Mouse (Mus musculus) left cerebral cortex, postnatal 14 days (tissue): Measurements from ENCODE around the gene Map3k7. TPM values are rescaled to one million over a fixed set of nuclear protein-coding genes. Genes with fewer than 3 reads are reported as not detected.
"Not testable (repeated sequence)": the region's sequence is repeated elsewhere in the genome, so short reads cannot be mapped to it uniquely, and the experiment has no call there.

ENCODE experiments used
- DNase-seq, 2 experiments: peaks; one replicate each; pipeline ENCODE4 v3.0.0; 2021 to 2022; ENCODE audit warnings: low spot score in 2 of 2, mixed read lengths in 1 of 2
- intact Hi-C: fragments of 180-260 bp; cut with DNase I; formaldehyde crosslinking; loops from one replicate; pipeline ENCODE4 v1.15.1; 2025
- total RNA-seq, 2 experiments: library from RNA; stranded (reverse); gene quantifications; 2 replicates each; pipeline ENCODE4 v1.2.3; 2021

Map3k7 gene
- total RNA-seq, 2 experiments from 2014 or later: 44.4 to 52.2 TPM

DNA sequence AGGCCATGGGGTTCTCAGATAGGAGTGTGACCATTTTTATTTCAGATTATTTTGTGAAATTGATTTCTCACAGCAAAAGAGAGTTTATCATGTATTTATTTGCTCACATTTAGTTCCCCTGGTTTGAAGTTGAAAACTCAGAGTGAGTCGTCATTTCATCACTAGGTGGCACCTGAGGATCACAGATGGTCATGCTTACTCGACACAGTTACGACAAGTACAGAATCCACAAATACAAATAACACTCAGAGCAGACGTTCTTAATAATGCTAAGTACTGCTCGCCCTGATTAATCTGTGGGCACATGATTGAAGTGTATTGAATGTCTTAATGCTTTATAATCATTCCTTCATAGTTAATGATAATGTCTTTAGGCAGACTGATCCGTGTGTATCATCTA is 8.3 kb downstream of the Map3k7 start:
- peak in 1 of 2 experiments; percentile 15 for DNase-seq
- intact Hi-C loops: no loop called here

DNA sequence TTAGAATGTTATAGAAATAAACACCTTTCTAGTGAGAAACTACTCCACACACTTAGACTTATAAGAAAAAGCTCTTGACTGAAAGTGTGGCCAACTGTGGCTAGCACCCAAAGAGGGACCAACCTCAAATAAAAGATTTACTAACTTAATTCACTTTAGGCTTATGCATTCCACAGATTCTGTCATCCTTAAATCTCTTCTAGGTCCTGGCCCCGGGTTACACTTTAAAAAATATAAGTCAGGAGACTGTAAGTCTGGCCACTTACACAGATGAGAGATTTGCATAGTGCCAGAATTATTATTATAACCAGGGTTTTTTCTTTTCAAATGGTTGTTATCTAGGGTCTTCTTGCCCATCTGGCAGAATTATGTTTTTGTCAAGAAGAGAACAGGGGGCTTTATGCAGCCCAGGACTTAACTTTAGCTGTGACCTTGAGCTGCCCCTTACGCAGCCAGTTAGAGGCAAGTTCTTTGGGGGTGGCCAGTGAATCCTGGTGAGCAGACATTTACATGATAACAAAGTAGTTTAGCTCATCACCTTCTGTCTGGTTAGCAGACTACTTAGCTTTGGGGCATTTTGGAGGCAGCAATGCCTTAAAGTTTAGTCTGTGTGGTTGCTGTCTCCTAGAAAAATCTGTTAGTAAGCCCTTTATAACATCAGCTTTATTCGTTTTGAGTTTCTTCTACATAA is 11.5 kb downstream of the Map3k7 start:
- no peak for DNase-seq
- intact Hi-C loops: no loop called here

DNA sequence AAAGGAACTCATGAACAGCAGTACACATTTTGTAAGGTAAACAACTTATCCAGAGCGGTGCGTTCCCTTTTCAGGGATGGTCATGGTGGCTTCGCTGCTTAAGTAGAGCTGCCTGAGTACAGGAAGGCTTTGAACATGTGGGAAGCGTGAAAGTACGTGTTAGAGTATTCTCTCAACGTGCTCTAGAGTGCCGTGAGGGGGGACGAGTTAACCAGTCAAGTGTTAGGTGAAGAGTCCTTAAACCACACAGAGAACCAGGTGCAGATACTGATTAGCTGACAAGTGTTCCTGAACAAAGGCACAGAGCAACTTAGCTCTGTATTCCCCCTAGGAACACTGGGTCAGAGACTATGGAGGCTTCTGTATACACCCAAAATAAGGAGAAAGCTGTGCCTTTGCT is 18.0 kb downstream of the Map3k7 start:
- intact Hi-C loops: no loop called here
- DNase-seq: no peak

DNA sequence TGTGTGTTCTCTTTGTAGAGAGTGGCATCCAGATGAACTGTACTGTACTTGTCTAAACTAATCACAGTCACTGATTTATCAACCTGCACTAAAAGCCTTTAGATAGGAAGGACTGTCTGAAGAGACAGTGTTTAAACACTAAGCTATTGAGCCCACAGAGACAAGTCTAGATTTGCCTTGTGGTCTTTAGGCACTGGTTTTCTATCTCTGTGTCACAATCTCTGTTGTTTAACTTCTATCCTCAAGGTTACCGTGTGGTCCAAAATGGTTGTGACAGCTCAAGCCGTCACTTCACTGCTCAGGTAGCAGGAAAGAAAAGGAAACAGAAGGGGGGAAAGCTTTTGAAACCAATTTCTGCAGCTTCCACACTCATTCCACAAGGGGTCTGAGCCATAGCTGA is 29.5 kb downstream of the Map3k7 start:
- intact Hi-C loops: no loop called here
- DNase-seq: no peak

DNA sequence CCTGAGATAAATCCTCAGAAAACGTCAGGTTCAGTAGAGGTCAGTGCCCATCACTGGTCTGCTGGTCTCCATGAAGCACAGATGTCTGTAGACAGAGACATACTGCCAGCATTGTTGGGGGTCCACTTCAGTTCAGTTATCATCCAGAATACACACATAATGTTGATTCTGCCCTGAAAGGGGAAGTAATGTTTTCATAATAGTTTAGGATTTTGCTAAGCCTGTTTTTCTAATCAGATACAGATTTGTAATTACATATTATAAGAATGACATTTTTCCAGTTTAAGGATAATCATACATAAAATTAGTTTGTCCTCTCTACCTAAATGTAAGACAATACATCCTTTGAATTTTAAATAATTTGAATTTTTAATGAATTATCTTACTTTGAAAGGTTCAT is 30.0 kb downstream of the Map3k7 start:
- intact Hi-C loops: no loop called here
- DNase-seq: no peak

DNA sequence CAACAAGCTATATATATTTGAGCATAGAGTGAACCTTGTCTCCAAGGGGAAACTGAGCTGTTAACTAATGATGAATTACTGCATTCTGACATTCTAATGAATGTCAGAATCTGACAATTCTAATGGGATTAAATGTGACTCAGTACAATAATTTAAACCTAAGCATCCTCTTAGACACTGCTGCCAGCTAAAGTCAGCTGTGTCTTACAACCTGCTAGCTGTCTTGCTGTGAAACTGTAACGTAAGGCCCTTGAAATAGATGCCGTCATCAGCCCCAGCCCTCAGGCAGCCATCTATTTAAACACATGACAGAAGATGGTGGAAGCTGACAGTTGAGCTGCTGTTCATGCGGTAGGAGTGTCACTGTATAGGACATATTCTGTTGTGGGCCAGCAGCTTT is 37.6 kb downstream of the Map3k7 start:
- intact Hi-C loops: no loop called here
- DNase-seq: no peak

DNA sequence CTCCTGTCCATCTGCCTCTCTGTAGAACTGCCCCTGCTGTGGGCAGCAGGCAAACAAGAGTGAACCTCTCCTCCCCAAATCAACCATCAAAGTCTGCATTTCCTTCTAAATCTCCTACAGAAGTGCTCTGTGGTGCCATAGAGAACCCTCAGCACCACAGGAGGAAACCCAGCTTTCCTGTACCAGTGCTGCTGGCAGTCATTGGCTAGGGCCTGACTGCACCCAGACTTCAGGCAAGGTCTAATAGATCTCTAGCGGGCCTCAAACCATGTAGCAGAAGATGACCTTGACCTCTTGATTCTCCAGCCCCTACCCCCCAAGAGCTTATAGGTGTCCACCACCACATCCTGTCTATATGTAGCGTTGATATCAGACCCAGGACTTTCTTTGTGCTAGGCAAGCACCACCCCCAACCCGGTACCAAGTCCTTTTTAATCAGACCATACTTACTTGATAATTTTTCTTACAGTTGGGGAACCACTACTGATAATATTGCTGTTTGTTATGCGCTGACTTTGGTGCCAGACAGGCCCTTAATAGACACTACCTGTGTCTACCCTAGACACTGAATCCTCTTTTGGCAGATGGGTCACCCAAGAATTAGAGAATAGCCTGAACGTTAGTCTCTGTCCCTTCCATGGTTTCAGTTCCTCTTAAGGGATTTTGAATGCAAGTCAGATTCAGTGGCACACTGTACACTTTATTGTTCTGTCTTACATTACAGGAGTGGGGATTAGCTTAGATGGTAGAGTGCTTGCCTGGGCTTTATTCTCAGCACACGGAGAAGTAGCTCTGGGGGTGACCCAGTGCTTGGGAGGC is 41.1 kb downstream of the Map3k7 start:
- DNase-seq: no peak
- intact Hi-C loops: no loop called here

DNA sequence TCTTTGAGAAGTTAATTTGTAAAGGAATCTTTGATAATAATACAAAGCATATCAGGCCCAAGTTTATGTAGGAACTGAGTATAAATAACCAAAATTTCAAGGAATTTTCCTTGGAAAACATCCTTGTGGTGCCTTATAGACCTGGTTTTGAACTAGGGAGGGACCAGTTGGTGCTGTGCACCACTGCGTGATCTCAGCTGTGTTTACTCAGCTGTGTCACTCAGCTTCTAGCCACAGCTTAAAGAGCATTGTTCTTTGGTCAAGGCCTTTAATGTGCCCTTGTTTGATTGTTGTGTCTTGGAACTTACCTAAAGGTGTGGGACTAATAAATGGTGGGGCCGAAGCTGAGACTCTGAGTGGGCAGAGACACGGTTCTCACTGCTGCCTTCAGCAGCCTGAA is 43.3 kb downstream of the Map3k7 start:
- intact Hi-C loops: no loop called here
- no peak for DNase-seq

DNA sequence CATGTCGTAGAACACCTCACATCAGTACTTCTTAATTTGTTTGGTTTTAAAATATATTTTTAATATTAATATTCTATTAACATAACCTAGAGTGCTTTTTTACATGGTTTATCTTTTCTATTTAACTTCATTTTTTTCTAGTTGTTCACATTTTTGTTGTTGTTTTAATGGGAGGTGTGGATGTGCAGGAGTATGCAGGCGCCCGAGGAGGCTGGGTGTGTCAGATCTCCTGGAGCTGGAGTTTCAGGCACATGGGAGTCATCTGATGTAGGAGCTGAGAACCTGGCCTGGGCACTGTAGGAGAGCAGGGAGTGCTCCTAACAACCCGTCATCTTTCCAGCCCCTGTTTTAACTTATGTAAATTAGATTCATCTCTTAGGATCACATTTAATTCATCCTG is 44.2 kb downstream of the Map3k7 start:
- intact Hi-C loops: no loop called here

DNA sequence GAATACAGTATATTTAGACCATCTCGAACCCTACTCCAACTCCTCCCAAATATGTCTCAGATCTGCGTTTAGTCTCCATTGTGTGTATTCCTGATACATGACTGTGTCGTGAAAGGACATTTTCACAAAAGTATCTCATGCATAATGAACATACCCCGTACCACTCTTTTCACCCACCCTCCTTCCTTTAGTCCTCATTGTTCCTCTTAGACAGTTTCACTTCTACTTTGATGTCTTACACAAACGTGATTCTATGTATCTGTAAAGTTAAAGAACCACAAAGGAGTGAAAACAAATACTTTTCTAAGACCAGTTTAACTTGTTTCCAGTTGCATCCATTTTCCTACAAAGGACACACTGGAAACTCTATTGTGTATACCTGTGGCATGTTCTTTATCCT is 46.9 kb downstream of the Map3k7 start:
- intact Hi-C loops: no loop called here
- DNase-seq: no peak

More for the DNA sequence above, 44.2 kb downstream of the Map3k7 start:
- DNase-seq: no peak

DNA sequence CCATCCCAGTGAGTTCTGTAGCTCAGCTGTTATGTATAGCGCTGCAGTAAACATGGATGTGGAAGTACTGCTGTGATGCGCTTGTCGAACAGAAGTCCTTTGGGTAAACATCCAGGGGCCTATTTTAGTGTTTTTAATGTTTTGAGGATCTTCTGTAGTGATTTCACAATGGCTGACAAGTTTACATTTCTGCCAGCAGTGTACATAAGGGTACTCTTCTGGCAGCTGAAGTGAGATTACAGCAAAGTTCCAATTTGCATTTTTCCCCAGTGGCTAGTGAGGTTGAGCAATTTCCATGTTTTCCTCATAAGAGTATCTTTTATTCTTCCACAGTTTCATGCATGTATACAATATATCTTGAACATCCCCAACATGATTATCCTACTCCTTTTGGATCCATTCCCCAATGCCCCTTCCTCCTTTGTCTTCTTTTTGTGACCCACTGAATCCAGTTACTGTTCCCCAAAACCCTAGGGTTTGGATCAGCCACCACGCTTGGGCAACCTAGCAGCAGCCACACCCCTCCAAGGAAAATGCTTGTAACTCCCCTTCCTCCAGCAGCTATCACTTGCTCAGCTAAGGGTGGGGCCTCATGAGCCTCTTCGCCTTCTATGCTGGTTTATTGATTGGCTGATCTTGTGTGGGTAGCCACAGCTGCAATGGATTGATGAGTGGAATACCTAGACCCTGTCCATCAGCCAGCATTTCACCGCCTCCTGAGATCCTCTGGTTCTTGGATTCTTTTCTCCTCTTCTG is 47.5 kb downstream of the Map3k7 start:
- no peak for DNase-seq
- intact Hi-C loops: no loop called here

DNA sequence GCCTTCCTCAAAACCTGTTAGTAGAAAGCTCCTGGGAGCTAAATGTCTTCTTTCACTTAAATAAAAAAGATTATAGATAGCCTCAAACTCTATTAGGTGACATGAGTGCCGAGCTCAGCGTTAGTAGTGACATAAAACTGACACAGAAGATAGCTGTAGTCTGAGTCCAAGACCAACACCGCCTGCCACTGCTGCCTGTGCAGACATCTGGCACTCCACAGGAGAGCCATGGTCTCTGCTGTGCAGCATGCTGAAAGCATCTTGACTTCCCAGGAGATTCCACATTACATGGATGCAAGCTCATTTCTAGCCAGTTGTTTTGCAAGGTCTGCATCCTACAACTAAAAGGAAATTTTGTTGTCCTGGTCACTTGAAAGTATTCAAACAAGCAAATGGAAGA is 57.2 kb downstream of the Map3k7 start:
- intact Hi-C loops: no loop called here

DNA sequence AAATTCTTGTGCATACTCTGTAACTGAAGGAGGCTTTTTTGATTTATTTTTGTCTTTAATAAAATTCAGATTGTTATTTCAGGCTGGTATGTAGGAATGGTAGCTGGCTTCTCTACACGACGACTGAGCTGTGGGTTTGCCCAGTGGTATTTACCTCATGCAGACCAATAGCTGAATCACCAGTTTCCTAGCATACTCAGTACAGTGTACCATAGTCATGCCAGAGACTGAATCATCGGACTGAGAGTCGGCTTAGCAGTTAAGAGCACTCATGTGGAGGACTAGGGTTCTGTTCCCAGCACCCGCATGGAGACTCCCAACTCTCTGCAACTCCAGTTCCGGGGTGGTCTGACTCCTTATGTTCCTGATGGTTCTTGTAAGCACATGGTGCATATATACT is 58.4 kb downstream of the Map3k7 start:
- DNase-seq: no peak
- intact Hi-C loops: no loop called here

More for the DNA sequence above, 57.2 kb downstream of the Map3k7 start:
- DNase-seq: no peak

DNA sequence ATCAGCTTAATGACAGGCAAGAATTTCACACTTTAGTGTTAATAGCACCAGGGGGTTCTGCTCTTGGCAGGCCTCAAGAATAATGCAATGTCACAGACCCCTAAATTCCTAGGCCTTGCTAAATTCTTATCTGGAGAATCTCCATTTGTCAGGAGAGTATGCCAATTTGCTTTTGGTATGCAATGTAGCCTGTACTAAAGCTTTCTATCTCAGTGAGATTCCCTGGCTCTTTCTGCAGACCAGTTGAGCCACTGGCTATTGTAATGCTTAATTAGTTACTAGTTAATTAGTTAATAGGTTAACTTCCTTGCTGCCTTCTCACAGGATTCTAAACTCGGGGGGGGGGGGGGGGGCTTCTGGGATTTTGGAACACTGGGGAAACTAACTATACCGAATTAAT is 60.3 kb downstream of the Map3k7 start:
- intact Hi-C loops, DNase-seq: not testable (repeated sequence)

DNA sequence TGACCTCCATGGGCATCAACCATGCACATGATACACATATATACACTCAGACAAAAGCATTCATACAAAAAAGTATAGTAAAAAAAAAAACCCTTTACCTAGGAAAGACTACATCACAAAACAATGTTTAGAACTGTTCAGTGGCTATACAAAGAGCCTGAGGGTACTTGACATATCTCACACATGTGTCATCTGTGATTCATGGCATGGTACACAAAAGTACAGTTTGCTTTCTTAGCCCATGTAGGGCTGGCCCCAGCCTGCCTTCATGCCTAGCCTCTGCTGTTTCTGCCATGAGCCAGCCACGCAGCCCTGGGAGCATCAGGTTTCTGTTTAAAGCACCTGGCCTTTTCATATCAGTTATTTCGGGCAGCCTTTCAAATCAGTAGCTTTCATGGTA is 61.2 kb downstream of the Map3k7 start:
- DNase-seq: no peak
- intact Hi-C loops: no loop called here

DNA sequence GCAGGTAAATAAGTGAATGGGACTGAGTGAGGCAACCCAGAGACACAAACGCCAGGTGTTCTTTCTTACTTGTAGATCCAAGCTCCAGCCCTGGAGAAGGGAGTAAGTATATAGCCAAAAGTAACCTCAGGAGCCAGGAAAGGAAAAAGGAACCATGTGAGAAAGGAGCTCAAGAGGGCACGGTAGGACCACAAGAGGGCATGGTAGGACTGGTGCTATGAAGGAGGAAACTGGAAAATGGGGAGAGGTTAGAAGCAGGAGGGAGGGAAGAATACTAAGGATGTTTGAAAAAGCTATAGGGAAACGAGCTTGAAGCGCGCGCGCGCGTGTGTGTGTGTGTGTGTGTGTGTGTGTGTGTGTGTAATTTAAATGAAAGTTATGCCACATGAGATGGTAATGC is 63.2 kb downstream of the Map3k7 start:
- no peak for DNase-seq
- intact Hi-C loops: no loop called here

DNA sequence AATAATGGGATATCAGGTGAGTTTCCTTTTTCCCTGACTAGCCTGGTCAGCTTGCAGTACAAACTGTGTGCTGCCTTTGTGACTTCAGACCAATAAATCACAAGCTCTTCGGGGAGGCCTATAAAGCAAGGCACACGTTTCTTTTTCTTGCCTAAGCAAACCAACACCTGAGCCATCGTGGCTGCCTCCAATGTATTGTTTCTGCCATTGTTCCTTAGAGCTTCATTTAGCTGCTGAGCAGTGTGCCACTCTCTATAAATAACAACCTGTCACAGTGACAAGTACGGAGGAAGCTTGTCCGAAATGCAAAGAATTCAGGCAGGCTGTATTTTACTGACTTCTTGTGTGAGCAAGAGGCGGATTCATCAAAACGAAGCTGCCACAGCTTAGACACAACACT is 73.4 kb downstream of the Map3k7 start:
- intact Hi-C loops: no loop called here
- no peak for DNase-seq

DNA sequence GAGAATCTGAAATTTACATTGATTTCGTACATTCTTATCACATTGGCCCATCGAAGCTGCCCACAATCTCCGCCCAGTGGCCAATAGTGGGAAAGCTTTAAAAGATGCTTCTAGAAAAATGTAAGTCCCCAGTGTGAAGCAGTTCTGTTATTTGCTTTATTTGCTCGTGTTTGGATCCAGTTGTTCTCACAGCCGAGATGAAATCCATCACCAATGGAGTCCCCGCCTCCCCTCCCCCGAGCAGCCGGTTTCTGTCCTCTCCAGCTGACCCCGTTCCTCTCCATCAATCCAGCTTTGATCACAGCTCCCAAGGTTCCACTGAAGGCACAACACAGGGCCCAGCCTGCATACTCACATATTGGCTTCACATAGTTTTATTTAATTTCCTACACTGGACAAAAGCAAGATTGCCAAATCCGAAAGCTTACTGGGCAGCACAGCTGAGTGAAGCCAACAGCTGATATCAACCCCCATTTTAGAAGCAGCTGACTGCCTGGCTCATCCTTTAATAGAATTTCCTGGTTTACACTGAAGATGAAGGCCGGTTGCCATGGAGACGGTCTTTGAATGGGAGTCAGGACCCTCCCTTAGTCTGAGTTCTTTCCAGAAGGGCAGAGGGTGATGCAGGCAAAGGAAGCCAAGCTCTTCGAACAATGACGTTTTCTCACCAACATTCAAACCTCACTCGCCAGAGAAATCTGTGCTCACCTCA is 78.0 kb downstream of the Map3k7 start:
- peak; percentile 31 to 37 for DNase-seq
- intact Hi-C loops: no loop called here

DNA sequence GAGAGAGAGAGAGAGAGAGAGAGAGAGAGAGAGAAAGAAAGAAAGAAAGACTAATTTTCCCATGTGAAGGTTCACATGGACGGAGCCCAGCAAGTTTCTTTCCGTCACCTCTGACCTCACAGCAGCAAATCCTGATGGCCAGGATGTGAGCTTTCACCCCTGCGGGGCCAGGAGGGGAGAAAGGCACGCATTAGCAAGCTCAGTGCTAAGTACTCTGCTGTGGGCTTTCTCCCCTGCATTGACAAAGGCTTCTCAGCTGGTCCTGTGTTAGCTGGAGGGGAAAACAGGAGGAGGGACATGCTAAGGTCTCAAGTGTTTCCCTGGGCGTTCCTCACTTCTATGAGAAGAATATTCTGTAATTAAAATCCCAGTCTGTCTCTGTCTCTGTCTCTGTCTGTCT is 81.3 kb downstream of the Map3k7 start:
- intact Hi-C loops: no loop called here

DNA sequence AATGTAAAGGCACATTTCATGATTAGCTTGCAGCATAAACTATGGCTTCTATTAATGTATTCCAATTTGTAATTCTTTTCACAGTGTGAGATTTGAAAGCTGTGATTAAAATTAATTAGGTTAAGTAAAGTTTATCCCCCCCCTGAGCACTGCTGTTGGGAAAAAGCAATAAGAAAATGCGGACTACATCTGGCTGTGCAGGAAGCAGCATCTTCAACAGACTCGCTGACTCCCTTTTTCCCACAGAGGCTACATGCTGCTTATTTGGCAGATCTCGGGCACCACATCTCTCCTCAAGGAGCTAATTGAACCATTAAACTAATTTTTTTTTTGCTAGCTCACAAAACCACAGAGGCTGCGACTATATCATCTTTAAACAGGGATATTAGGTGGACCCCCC is 85.9 kb downstream of the Map3k7 start:
- no peak for DNase-seq
- intact Hi-C loops: loop anchor here (10.0 kb wide), 5 partner anchors 195 to 615 kb away; no protein-coding TSS in a partner anchor

More for the DNA sequence above, 81.3 kb downstream of the Map3k7 start:
- DNase-seq: no peak
